ENCODE assay signal across 25 mouse cellular contexts in genomic region chr3:67505286-67505685, GRCm38 (mm10). TPM values are rescaled to one million over a fixed set of nuclear protein-coding genes. Genes with fewer than 3 reads are reported as not detected.
"Had no signal": no experiment of that assay in that cellular context is flagged by ENCODE, and none has a peak within 500 bp of the region (broad histone marks: within the 10 kb centered on the region; RNA-seq: fewer than 3 reads in every experiment).

No protein-coding gene starts in this region.

- ATAC-seq: hindbrain, embryonic 16.5 days; inflammation-experienced regulatory T-cells, adult 6 months; intestine, embryonic 15.5 days; intestine, postnatal 0 days; liver, embryonic 12.5 days had no signal

- H3K4me2 ChIP-seq: heart, embryonic 11.5 days; heart, embryonic 13.5 days; heart, embryonic 15.5 days; hindbrain, embryonic 13.5 days; intestine, embryonic 15.5 days; limb, embryonic 13.5 days; limb, embryonic 15.5 days; liver, embryonic 12.5 days had no signal

- DNase-seq: gastrocnemius, postnatal 14 days; gastrocnemius, postnatal 36 days; heart, adult 2 months; heart, postnatal 14 days; heart, postnatal 36 days; kidney, adult 18-20 months; kidney, adult 8-10 months; kidney, postnatal 10 days; kidney, postnatal 25 days; kidney, postnatal 4 days had no signal

- H3K27me3 ChIP-seq: heart, embryonic 13.5 days; heart, embryonic 15.5 days; intestine, embryonic 15.5 days; limb, embryonic 13.5 days; limb, embryonic 15.5 days; liver, embryonic 12.5 days had no signal

- H3K9ac ChIP-seq: heart, embryonic 13.5 days; heart, embryonic 15.5 days; hindbrain, embryonic 13.5 days; intestine, embryonic 15.5 days; limb, embryonic 13.5 days; limb, embryonic 15.5 days; liver, embryonic 12.5 days; liver, embryonic 14.5 days had no signal

- H3K27ac ChIP-seq: heart, adult 2 months; heart, embryonic 13.5 days; heart, embryonic 15.5 days; hindbrain, embryonic 13.5 days; intestine, embryonic 15.5 days; layer of hippocampus, adult 2 months; left cerebral cortex, adult 2 months; limb, embryonic 13.5 days; limb, embryonic 15.5 days; liver, embryonic 12.5 days; liver, embryonic 14.5 days had no signal

- H3K9me3 ChIP-seq: heart, embryonic 13.5 days; heart, embryonic 15.5 days; hindbrain, embryonic 13.5 days; intestine, embryonic 15.5 days; limb, embryonic 13.5 days; limb, embryonic 15.5 days; liver, embryonic 12.5 days had no signal

- H3K36me3 ChIP-seq: heart, embryonic 13.5 days; heart, embryonic 15.5 days; hindbrain, embryonic 13.5 days; intestine, embryonic 15.5 days; limb, embryonic 13.5 days; limb, embryonic 15.5 days; liver, embryonic 12.5 days had no signal

- H3K4me3 ChIP-seq: heart, adult 2 months; heart, embryonic 13.5 days; heart, embryonic 15.5 days; hindbrain, embryonic 13.5 days; intestine, embryonic 15.5 days; layer of hippocampus, adult 2 months; left cerebral cortex, adult 2 months; limb, embryonic 13.5 days; limb, embryonic 15.5 days; liver, embryonic 12.5 days had no signal

- H3K4me1 ChIP-seq: heart, embryonic 13.5 days; heart, embryonic 15.5 days; hindbrain, embryonic 13.5 days; intestine, embryonic 15.5 days; limb, embryonic 13.5 days; liver, embryonic 12.5 days had no signal

RNA-seq across cellular contexts. Expression of gene Rarres1, which starts 10.0 kb away (rescaled TPM):
- total RNA-seq: hematopoietic stem cell, adult 5-6 weeks had no signal
- polyA plus RNA-seq: inflammation-experienced regulatory T-cells, adult 6 months had no signal
